Mouse (Mus musculus): ENCODE measurements around the gene Fgd5. TPM values are rescaled to one million over a fixed set of nuclear protein-coding genes. Genes with fewer than 3 reads are reported as not detected.

The Fgd5 gene
- total RNA-seq, 2 experiments from 2014 or later = not detected

Other genes starting within 250 kb of the Fgd5 start
- gene Grip2, start 151.6 kb upstream of the Fgd5 start, total RNA-seq (2014; fragmentation: Nextera tagmentation) = not detected in 2 replicates
- not detected in 2 replicates for gene Grip2, start 151.6 kb upstream of the Fgd5 start, total RNA-seq (2017)
- 22.0 and 23.7 TPM in 2 replicates for gene Ccdc174, start 100.8 kb upstream of the Fgd5 start, total RNA-seq (2014; fragmentation: Nextera tagmentation)
- 41.2 and 63.5 TPM in 2 replicates for gene Ccdc174, start 100.8 kb upstream of the Fgd5 start, total RNA-seq (2017)
- gene 4930590J08Rik, start 76.1 kb upstream of the Fgd5 start, total RNA-seq (2014; fragmentation: Nextera tagmentation) = not detected in 2 replicates
- gene 4930590J08Rik, start 76.1 kb upstream of the Fgd5 start, total RNA-seq (2017) = 0.17 and 0.67 TPM in 2 replicates
- 44.3 and 54.1 TPM in 2 replicates for gene Nr2c2, start 112.5 kb downstream of the Fgd5 start, total RNA-seq (2014; fragmentation: Nextera tagmentation)
- gene Nr2c2, start 112.5 kb downstream of the Fgd5 start, total RNA-seq (2017) = 44.4 and 44.6 TPM in 2 replicates
- gene Mrps25, start 205.2 kb downstream of the Fgd5 start, total RNA-seq (2014; fragmentation: Nextera tagmentation) = 50.3 and 76.0 TPM in 2 replicates
- gene Mrps25, start 205.2 kb downstream of the Fgd5 start, total RNA-seq (2017) = 55.0 and 86.6 TPM in 2 replicates
- gene Rbsn, start 236.0 kb downstream of the Fgd5 start, total RNA-seq (2014; fragmentation: Nextera tagmentation) = 13.2 and 23.1 TPM in 2 replicates
- gene Rbsn, start 236.0 kb downstream of the Fgd5 start, total RNA-seq (2017) = 18.9 and 19.4 TPM in 2 replicates